Mouse (Mus musculus): ENCODE data around the gene 1700019N19Rik. TPM values are rescaled to one million over a fixed set of nuclear protein-coding genes. Genes with fewer than 3 reads are reported as not detected.

The 1700019N19Rik gene
- polyA plus RNA-seq (2014; fragmentation: Illumina TruSeq; extraction: RNeasy Lipid Tissue Mini Kit (QIAGEN cat#74804); ENCODE audit: low read depth, low replicate concordance): 8.7 TPM

GRCm38 (mm10) chr19:58794284-58794683 is at the start of gene 1700019N19Rik:
1700019N19Rik (minus strand) TSS chr19:58794461.

GRCm38 (mm10) chr19:58759423-58759822 is 34.8 kb downstream of the 1700019N19Rik start, which contains the start of gene Pnliprp2:
Pnliprp2 (plus strand) TSS chr19:58759719.

Other genes starting within 250 kb of the 1700019N19Rik start
- gene Pnlip, start 142.0 kb downstream of the 1700019N19Rik start, polyA plus RNA-seq (2014; fragmentation: Illumina TruSeq; extraction: RNeasy Lipid Tissue Mini Kit (QIAGEN cat#74804); ENCODE audit: low read depth, low replicate concordance): 0.62 TPM
- 0.30 TPM for gene Pnliprp1, start 65.6 kb downstream of the 1700019N19Rik start, polyA plus RNA-seq (2014; fragmentation: Illumina TruSeq; extraction: RNeasy Lipid Tissue Mini Kit (QIAGEN cat#74804); ENCODE audit: low read depth, low replicate concordance)
- gene Pnliprp2, start 34.7 kb downstream of the 1700019N19Rik start, polyA plus RNA-seq (2014; fragmentation: Illumina TruSeq; extraction: RNeasy Lipid Tissue Mini Kit (QIAGEN cat#74804); ENCODE audit: low read depth, low replicate concordance): not detected
- 3.1 TPM for gene Eno4, start 149.0 kb upstream of the 1700019N19Rik start, polyA plus RNA-seq (2014; fragmentation: Illumina TruSeq; extraction: RNeasy Lipid Tissue Mini Kit (QIAGEN cat#74804); ENCODE audit: low read depth, low replicate concordance)
- gene Hspa12a, start 149.2 kb upstream of the 1700019N19Rik start, polyA plus RNA-seq (2014; fragmentation: Illumina TruSeq; extraction: RNeasy Lipid Tissue Mini Kit (QIAGEN cat#74804); ENCODE audit: low read depth, low replicate concordance): 23.8 TPM

Measured in adipose tissue, adult 10 weeks (tissue).